Mouse (Mus musculus): Measurements from ENCODE around the gene Erbb3.

DNA sequence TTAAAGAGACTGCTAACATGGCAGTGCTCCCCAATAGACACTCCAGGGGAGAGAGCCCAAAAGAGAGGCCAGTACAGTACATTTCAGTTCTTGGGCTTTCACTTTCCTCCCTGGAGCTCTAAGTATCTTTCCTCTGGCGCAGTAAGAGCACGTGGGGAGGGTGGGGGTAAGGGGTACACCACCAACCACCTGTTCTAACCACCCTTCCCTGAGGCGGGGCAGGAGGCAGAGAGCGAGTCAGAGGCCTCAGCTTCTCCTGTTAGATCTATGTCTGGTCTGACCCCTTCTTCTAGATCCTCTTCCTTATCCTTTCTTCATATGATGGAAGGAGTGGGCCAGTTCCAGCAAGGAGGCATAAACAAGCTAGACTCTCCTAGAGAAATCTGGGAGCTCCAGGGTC, 2.3 kb downstream of the Erbb3 start:
- TF ChIP-seq GATA1 (IDR thresholded peaks at IDR 0.05; ENCODE audit: borderline replicate concordance, low read length) (no peak), FLI1 (IDR thresholded peaks at IDR 0.05; ENCODE audit: low read length) (no peak)

All from megakaryocyte, embryonic 14.5 days (primary cell).